Mouse (Mus musculus) neural tube, embryonic 10.5 days (tissue): Measurements from ENCODE around the gene Synj2bp.
"Not testable (repeated sequence)": the region's sequence is repeated elsewhere in the genome, so short reads cannot be mapped to it uniquely, and the experiment has no call there.

Experiments
- DNase-seq: peaks from one replicate; pipeline ENCODE4 v3.0.0-alpha.2; 2017; ENCODE audit warnings: low spot score; ENCODE audit errors: extremely low spot score

Synj2bp gene

GRCm38 (mm10) chr12:81532316-81533028, at the start of gene Synj2bp, which contains the start of gene Gm20498:
Gene Synj2bp (minus strand): TSS chr12:81532911.
Gene Gm20498 (minus strand): TSS chr12:81532905.
- peak; percentile 87 for DNase-seq

- no peak for DNase-seq
Observed at GRCm38 (mm10) chr12:81568374-81568773, 35.7 kb upstream of the Synj2bp start, which contains the start of gene Adam21. Gene Adam21 (minus strand): TSS chr12:81568474.

DNA sequence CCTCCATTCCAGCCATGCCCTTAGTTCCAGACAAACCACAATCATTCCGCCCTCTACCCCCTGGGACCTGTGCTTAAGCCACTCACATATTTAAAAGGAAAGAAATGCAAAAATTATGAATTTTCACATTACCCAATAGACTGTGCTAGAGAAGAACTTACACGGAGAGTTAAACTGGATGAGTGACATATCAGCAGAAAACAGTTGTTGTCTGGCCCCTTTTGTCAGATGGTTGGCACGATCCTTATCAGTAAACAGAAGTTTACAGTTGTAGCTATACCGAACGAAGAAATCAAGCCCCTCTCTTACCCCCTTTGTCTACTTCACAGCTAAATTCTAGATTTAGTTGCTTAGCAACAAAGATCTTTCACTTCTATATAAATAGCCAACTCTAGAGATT, 35.2 kb upstream of the Synj2bp start:
- no peak for DNase-seq

DNA sequence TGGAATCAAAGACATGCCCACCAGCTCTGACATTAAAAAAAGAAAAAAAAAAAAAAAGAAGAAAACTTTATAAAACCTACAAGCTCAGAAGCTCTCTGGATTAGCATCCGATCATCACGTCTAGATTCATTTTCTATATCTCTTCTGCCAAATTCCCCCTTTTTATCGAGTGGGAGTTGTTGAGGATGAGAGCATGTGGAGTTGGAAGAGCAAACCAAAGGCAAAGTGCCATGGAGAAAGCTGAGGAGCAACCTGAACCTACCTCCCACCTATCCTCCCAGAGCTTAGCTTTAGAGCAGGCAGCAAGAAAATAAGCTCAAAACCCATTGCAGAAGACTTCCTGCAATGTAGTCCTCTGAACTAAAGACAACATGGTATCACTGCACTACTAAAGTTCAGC, 31.5 kb upstream of the Synj2bp start:
- no peak for DNase-seq

GRCm38 (mm10) chr12:81549286-81549685, 16.6 kb upstream of the Synj2bp start:
- DNase-seq = no peak

GRCm38 (mm10) chr12:81547163-81547562, 14.5 kb upstream of the Synj2bp start:
- no peak for DNase-seq

DNA sequence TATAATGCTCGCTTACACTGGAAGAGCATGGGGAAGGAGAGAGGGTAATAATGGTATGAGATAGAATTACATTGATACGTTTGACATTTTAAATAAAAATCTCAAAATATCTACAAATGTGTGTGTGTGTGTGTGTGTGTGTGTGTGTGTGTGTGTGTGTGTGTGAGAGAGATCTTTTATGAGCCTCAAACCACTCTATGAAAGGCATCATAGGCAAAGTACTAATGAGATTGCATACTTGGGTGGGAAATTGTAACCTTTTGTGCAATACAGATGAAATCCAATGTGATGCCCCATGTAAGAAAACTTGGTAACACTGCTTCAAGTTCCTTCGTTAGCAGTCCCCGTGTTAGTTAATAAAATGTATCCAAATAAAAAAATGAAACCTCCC, 313 bp upstream of the Synj2bp start:
- no peak for DNase-seq

- DNase-seq = not testable (repeated sequence)
Observed at GRCm38 (mm10) chr12:81530587-81530986, 2.1 kb downstream of the Synj2bp start.

GRCm38 (mm10) chr12:81496906-81497305, 35.8 kb downstream of the Synj2bp start:
- DNase-seq = not testable (repeated sequence)

GRCm38 (mm10) chr12:81490491-81490890, 42.2 kb downstream of the Synj2bp start:
- no peak for DNase-seq

DNA sequence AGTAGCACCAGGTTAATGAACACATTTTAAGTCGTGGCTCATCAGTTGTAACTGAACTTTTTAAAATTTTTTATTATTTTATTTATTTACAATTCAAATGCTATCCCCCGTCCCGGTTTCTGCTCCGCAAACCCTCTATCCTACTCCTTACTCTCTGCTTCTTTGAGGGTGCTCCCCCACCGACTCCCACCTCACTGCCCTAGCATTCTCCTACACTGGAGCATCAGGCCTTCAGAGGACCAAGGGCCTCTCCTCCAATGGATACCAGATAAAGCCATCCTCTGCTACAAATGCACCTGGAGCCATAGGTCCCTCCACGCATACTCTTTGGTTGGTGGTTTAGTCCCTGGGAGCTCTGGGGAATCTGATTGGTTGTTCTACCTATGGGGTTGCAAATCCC, 47.4 kb downstream of the Synj2bp start:
- DNase-seq = no peak

DNA sequence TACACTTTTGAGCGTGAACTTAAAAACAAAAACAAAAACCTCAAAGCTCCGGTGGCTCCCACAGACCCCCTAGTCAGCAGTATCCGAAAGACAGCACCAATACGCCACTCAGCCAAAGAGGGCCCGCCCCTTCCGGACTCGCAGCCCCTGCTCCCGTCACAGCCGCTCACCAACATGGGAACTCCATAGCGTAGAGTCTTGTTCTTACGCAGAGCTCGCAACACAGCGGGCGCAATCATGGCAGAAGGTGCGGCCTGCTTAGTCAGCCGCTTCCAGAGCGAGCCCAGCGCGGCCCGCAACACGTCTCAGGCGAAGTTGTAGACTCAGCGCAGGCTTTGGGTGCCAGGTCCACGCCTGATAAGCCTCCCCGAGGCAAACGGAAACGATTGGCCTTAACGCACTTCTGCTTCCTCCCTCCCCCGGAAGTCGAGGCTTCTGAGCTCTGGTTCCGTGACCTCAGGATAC, 48.0 kb downstream of the Synj2bp start, which contains the start of gene Cox16:
TSS of gene Cox16 (minus strand) at position 401 of the 465 bp plus-strand sequence.
- DNase-seq = peak; percentile 92

- no peak for DNase-seq
Observed at GRCm38 (mm10) chr12:81484212-81484611, 48.5 kb downstream of the Synj2bp start.

DNA sequence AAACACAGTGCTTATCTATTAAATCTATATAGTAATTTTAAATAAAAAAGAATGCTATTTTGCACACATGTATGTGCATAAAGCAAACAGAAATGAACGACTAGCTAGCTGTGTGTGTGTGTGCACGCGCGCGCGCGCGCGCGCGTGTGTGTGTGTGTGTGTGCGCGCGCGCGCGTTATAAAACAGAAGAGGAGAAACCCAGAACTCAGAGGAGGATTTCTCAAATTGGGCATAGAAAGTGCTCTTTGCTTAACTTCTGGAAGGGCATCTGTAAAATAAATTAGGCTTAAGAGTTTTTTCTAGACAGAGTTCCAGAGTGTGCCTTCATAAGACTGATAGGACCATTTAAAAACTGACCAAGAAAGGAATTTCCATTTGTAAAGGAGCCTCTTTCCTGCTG, 49.1 kb downstream of the Synj2bp start:
- DNase-seq = peak; percentile 23

DNA sequence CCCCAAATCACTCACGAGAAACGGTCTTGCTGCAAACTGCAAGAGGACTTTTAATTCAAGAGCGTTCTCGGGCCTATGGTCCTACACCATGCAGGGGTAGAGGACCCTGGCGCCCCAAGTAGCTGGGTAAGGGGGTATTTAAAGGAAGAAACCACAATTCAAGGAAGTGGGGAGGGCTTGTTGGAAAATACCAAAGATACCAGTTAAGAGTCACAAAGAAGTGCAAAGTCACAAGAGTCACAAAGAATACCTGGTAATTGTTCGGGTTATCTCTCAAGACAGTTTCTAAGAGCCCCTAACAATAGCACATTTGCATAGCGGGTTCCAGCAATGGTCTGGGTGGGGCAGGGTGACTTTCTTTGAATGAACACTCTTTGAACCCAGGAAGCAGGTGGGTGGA, 73.7 kb downstream of the Synj2bp start:
- DNase-seq = not testable (repeated sequence)
